Mouse (Mus musculus) forebrain, embryonic 12.5 days (tissue): ENCODE results near the gene Gpr176. TPM values are rescaled to one million over a fixed set of nuclear protein-coding genes. Genes with fewer than 3 reads are reported as not detected.

Source experiments
- ATAC-seq: fragments of 200-750 bp; cut with Nextera tagmentation; 2 replicates; pipeline ENCODE4 v1.8.0; 2017; ENCODE audit warnings: moderate TSS enrichment; ENCODE audit not compliant: low FRiP score
- H3K27ac ChIP-seq: fragments of 300-500 bp; sonication (generic); 2 replicates; pipeline ENCODE4 v1.5.1; 2016; ENCODE audit warnings: mild to moderate bottlenecking
- H3K27me3 ChIP-seq: fragments of 300-500 bp; sonication (generic); 2 replicates; pipeline ENCODE4 v1.6.1; 2016; ENCODE audit warnings: mild to moderate bottlenecking
- H3K36me3 ChIP-seq: fragments of 300-500 bp; sonication (generic); replicated peaks from 2 replicates; pipeline ENCODE4 v1.6.1; 2016; ENCODE audit warnings: mild to moderate bottlenecking
- H3K4me1 ChIP-seq: fragments of 300-500 bp; sonication (generic); 2 replicates; pipeline ENCODE4 v1.6.1; 2016
- H3K4me2 ChIP-seq: fragments of 300-500 bp; sonication (generic); 2 replicates; pipeline ENCODE4 v1.6.1; 2016; ENCODE audit warnings: mild to moderate bottlenecking, moderate library complexity
- H3K4me3 ChIP-seq: fragments of 300-500 bp; sonication (generic); replicated peaks from 2 replicates; pipeline ENCODE4 v1.5.1; 2016; ENCODE audit warnings: mild to moderate bottlenecking
- H3K9ac ChIP-seq: fragments of 300-500 bp; sonication (generic); 2 replicates; pipeline ENCODE4 v1.6.1; 2016; ENCODE audit warnings: mild to moderate bottlenecking
- H3K9me3 ChIP-seq: fragments of 300-500 bp; sonication (generic); 2 replicates; pipeline ENCODE4 v1.6.1; 2016
- WGBS: fragments of 180-500 bp; shearing (Covaris S2); methylation state at CpG from one replicate; pipeline ENCODE4 v1.1.7; 2016; 5-methylcytosine and 5-hydroxymethylcytosine counted together
- microRNA-seq: library from miRNA; unstranded; fragments of <30 nt; microRNA quantifications from one replicate; pipeline ENCODE4, GENCODE M21; 2017
- polyA plus RNA-seq: library from polyadenylated mRNA; unstranded; fragments of >200 nt; fragmentation: Nextera tagmentation; extraction: Ambion mirVana; gene quantifications from 2 replicates; pipeline ENCODE4 v1.2.1, GENCODE M21; 2016

The Gpr176 gene
- polyA plus RNA-seq, 1 experiment from 2014 or later = 0.82 TPM

- ATAC-seq = no peak
- Histone ChIP-seq H3K4me3 (no peak overlapping the region), H3K36me3 (no peaks in the 10 kb centered on the region), H3K4me2 (no peak overlapping the region), H3K27ac (no peak overlapping the region), H3K4me1 (peaks cover 5% of the 10 kb centered on the region; the same call in 1 of the 2 replicates), H3K9me3 (no peaks in the 10 kb centered on the region), H3K27me3 (no peaks in the 10 kb centered on the region), H3K9ac (no peak overlapping the region)
- WGBS = 77% methylated on average over 8 of the region's 8 CpGs
Measured at GRCm38 (mm10) chr2:118254516-118254915, 118.7 kb downstream of the Gpr176 start.

DNA sequence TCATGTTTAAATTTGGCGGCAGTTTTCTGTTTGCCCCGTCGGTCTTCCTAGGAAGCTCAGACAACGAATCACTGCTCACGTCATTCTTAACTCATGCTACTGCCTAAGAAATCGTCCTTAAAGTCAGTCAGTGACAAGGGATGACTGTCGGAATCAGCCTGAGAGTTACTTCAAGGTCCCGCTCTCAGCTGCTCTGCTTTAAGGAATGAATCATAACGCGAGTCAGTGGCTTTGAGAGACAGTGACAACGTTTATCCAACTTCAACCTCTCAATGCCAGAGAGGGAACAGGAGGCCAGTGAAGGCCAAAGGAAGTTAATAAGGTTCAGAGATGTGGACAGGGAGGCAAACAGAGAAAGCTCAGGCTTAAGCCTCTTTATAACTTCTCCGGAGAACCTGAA lies 124.3 kb downstream of the Gpr176 start:
- no peaks in the 10 kb centered on the region for H3K9me3 ChIP-seq
- WGBS = 80% methylated on average over 12 of the region's 12 CpGs
- no peaks in the 10 kb centered on the region for H3K36me3 ChIP-seq
- H3K9ac ChIP-seq = no peak overlapping the region
- no peak for ATAC-seq
- no peak overlapping the region for H3K27ac ChIP-seq
- no peaks in the 10 kb centered on the region for H3K27me3 ChIP-seq
- H3K4me2 ChIP-seq = no peak overlapping the region
- H3K4me3 ChIP-seq = no peak overlapping the region
- no peaks in the 10 kb centered on the region for H3K4me1 ChIP-seq

- H3K36me3 ChIP-seq = no peaks in the 10 kb centered on the region
- 74% methylated on average over 2 of the region's 2 CpGs for WGBS
- H3K9me3 ChIP-seq = no peaks in the 10 kb centered on the region
- no peak overlapping the region for H3K4me3 ChIP-seq
- H3K9ac ChIP-seq = no peak overlapping the region
- no peaks in the 10 kb centered on the region for H3K4me1 ChIP-seq
- no peak overlapping the region for H3K4me2 ChIP-seq
- no peaks in the 10 kb centered on the region for H3K27me3 ChIP-seq
- no peak for ATAC-seq
- no peak overlapping the region for H3K27ac ChIP-seq
Measured at GRCm38 (mm10) chr2:118248016-118248415, 125.2 kb downstream of the Gpr176 start.

- H3K4me2 ChIP-seq = no peak overlapping the region
- WGBS = 11% methylated on average over 10 of the region's 10 CpGs
Measured at GRCm38 (mm10) chr2:118245914-118246313, 127.3 kb downstream of the Gpr176 start.

DNA sequence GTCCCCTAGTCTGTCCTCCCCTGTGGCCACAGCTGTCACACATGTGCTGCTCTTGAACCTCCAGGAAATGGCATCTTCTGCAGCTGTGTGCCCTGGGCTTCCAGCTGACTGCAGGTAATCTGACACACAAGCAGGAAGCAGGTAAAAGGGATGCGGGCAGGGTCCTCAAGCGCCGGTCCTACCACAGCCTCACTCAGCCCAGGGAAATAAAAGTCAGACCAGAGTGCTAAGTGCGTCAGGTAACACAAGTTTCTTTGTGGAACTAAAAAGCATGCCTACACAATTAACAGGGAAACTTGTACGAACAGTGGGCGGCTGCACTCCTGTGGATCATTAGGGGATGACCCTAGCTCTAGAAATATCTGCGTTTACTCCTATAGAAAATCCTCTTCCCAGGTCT lies 137.0 kb downstream of the Gpr176 start:
- H3K27me3 ChIP-seq = no peaks in the 10 kb centered on the region
- no peak overlapping the region for H3K9ac ChIP-seq
- no peak overlapping the region for H3K27ac ChIP-seq
- no peak for ATAC-seq
- WGBS = 81% methylated on average over 7 of the region's 7 CpGs
- no peaks in the 10 kb centered on the region for H3K4me1 ChIP-seq
- H3K4me3 ChIP-seq = no peak overlapping the region
- H3K9me3 ChIP-seq = no peaks in the 10 kb centered on the region
- H3K36me3 ChIP-seq = no peaks in the 10 kb centered on the region
- H3K4me2 ChIP-seq = no peak overlapping the region

More at GRCm38 (mm10) chr2:118245914-118246313, 127.3 kb downstream of the Gpr176 start:
- Histone ChIP-seq H3K9ac (no peak overlapping the region), H3K9me3 (no peaks in the 10 kb centered on the region), H3K4me3 (no peak overlapping the region), H3K27me3 (no peaks in the 10 kb centered on the region), H3K36me3 (no peaks in the 10 kb centered on the region), H3K4me1 (no peaks in the 10 kb centered on the region), H3K27ac (no peak overlapping the region)
- ATAC-seq = peak; percentile 58; the same call in 1 of the 2 replicates

- Histone ChIP-seq H3K27ac (no peak overlapping the region), H3K36me3 (no peaks in the 10 kb centered on the region), H3K4me3 (no peak overlapping the region), H3K27me3 (no peaks in the 10 kb centered on the region), H3K4me1 (no peaks in the 10 kb centered on the region), H3K9me3 (no peaks in the 10 kb centered on the region), H3K9ac (no peak overlapping the region), H3K4me2 (no peak overlapping the region)
- no peak for ATAC-seq
- 71% methylated on average over 3 of the region's 3 CpGs for WGBS
Measured at GRCm38 (mm10) chr2:118235614-118236013, 137.6 kb downstream of the Gpr176 start.

DNA sequence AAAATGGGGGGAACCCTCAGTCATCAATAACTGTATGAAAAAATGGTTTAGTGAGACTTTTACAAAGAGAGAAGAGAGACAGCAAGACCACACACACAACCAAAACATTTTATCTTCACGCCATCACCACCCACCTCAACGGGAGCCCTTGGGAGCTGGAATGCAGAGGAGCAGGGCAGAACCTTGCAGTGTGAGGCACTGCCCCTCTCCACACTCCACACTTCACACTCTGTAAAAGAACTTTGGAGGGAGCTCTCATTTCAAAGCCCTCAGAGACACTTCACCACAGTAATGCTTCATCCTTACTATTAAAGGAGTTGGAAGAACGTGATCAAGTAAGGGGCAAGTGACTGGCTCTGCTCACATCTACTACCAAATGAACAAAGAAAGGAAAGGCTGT lies 142.7 kb downstream of the Gpr176 start:
- Histone ChIP-seq H3K27ac (no peak overlapping the region), H3K9ac (no peak overlapping the region), H3K9me3 (no peaks in the 10 kb centered on the region), H3K4me1 (no peaks in the 10 kb centered on the region), H3K4me2 (no peak overlapping the region), H3K36me3 (no peaks in the 10 kb centered on the region), H3K4me3 (no peak overlapping the region), H3K27me3 (no peaks in the 10 kb centered on the region)
- 91% methylated on average over 3 of the region's 3 CpGs for WGBS
- ATAC-seq = no peak

DNA sequence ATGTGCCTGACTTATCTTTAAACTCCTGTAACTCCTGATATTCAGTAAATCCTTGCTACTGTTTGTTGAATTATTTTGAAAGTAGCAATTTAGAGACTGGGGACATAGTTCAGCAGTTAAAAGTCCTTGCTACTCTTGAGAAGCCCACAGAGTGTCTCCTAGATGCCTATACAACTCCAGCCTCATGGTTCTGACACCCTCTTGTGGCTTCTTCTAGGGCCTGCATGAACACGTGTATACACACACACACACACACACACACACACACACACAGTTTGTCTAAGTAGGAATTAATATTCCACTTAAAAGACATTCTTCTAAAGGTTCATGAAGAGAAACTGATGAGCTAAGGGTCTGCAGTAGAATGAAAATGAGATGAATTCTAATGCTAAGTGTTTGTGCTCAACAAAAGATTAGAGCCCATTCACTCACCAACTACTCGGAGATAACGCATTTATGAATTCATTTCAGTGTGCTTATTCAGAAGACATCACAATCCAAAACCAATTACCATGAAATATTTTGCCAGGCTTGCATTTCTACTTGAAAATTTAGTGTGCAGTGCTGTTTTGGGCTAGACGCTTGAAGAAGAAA lies 144.6 kb downstream of the Gpr176 start:
- ATAC-seq = no peak
- no peak overlapping the region for H3K4me3 ChIP-seq
- H3K27me3 ChIP-seq = no peaks in the 10 kb centered on the region
- no peaks in the 10 kb centered on the region for H3K4me1 ChIP-seq
- WGBS = 67% methylated on average over 4 of the region's 4 CpGs
- H3K4me2 ChIP-seq = no peak overlapping the region
- H3K9ac ChIP-seq = no peak overlapping the region
- H3K36me3 ChIP-seq = no peaks in the 10 kb centered on the region
- H3K9me3 ChIP-seq = no peaks in the 10 kb centered on the region
- H3K27ac ChIP-seq = no peak overlapping the region

Small RNAs within 50 kb of the gene (microRNA-seq; reads per million reads assigned to microRNA genes)
- not detected for gene Gm22800

Other genes with a start within 250 kb of the Gpr176 start
- 3.0 and 3.3 TPM in 2 replicates for gene Fsip1, start 116.5 kb downstream of the Gpr176 start, polyA plus RNA-seq
- 10.8 and 11.9 TPM in 2 replicates for gene Eif2ak4, start 15.2 kb upstream of the Gpr176 start, polyA plus RNA-seq
- gene Srp14, start 106.3 kb upstream of the Gpr176 start, polyA plus RNA-seq = 252 and 263 TPM in 2 replicates
- 2.2 and 3.0 TPM in 2 replicates for gene Bmf, start 176.3 kb upstream of the Gpr176 start, polyA plus RNA-seq
- gene Bub1b, start 224.8 kb upstream of the Gpr176 start, polyA plus RNA-seq = 112 and 126 TPM in 2 replicates